Mouse (Mus musculus) CH12.LX (cell line): Measurements from ENCODE around the gene Rint1. TPM values are rescaled to one million over a fixed set of nuclear protein-coding genes. Genes with fewer than 3 reads are reported as not detected.
A peak's percentile ranks its signal among the peaks of the same experiment; 100 is the strongest.

ENCODE experiments used
- DNase-seq: peaks from one replicate; pipeline ENCODE4 v3.0.0-alpha.2; 2013; ENCODE audit errors: extremely low read depth
- H3K27ac ChIP-seq: 2 replicates; pipeline ENCODE4 v1.5.1; 2012; ENCODE audit warnings: low read depth, mild to moderate bottlenecking, control low read depth, moderate library complexity; ENCODE audit not compliant: insufficient read depth
- H3K27me3 ChIP-seq: replicated peaks from 2 replicates; pipeline ENCODE3; 2012; ENCODE audit warnings: inconsistent platforms
- H3K36me3 ChIP-seq, 2 experiments: replicated peaks in 1 of 2; 2 replicates each; pipeline versions ENCODE3 to v1.6.1; 2012; ENCODE audit warnings: inconsistent platforms in 1 of 2, low read length in 1 of 2, mild to moderate bottlenecking in 1 of 2, mixed read lengths in 1 of 2, moderate library complexity in 1 of 2; ENCODE audit not compliant: control insufficient read depth in 1 of 2, insufficient read depth in 1 of 2
- H3K4me1 ChIP-seq, 2 experiments: 2 replicates each; pipeline ENCODE4 v1.6.1; 2012; ENCODE audit warnings: inconsistent platforms in 1 of 2, moderate library complexity in 1 of 2; ENCODE audit not compliant: insufficient read depth in 2 of 2, control insufficient read depth in 1 of 2
- H3K4me2 ChIP-seq: 2 replicates; pipeline ENCODE4 v1.6.1; 2012; ENCODE audit warnings: low read depth, mild to moderate bottlenecking, control low read depth; ENCODE audit not compliant: poor library complexity, insufficient read depth, severe bottlenecking
- H3K4me3 ChIP-seq, 3 experiments: fragments of 150-350 bp in 1 of 3; sonication (generic) in 1 of 3; replicated peaks in 1 of 3; 2 replicates each; pipeline versions ENCODE3 to v1.5.1; 2011 to 2012; ENCODE audit warnings: low read depth in 2 of 3, low read length in 2 of 3, mild to moderate bottlenecking in 2 of 3, moderate library complexity in 2 of 3, control low read depth in 1 of 3, improper control_type of control experiment in 1 of 3, inconsistent platforms in 1 of 3, mixed read lengths in 1 of 3; ENCODE audit not compliant: poor library complexity in 1 of 3
- H3K79me2 ChIP-seq: replicated peaks from 2 replicates; pipeline ENCODE4 v1.6.1; 2012; ENCODE audit warnings: mild to moderate bottlenecking, moderate library complexity; ENCODE audit not compliant: control insufficient read depth, poor library complexity, insufficient read depth, severe bottlenecking; ENCODE audit errors: extremely low read depth
- H3K9ac ChIP-seq: 2 replicates; pipeline ENCODE4 v1.6.1; 2012; ENCODE audit warnings: low read depth, mild to moderate bottlenecking, control low read depth, moderate library complexity; ENCODE audit not compliant: insufficient read depth
- H3K9me3 ChIP-seq: replicated peaks from 2 replicates; pipeline ENCODE3; 2012; ENCODE audit warnings: low read length, inconsistent platforms, mixed read lengths
- BHLHE40 ChIP-seq: IDR thresholded peaks from 2 replicates; pipeline ENCODE4 v1.6.1; 2011; ENCODE audit warnings: mild to moderate bottlenecking, low read depth, low read length, improper control_type of control experiment
- CHD1 ChIP-seq: IDR thresholded peaks from 2 replicates; pipeline ENCODE4 v1.6.1; 2012; ENCODE audit warnings: low read depth, low read length, improper control_type of control experiment, inconsistent platforms
- CHD2 ChIP-seq: IDR thresholded peaks from 2 replicates; pipeline ENCODE4 v1.6.1; 2011; ENCODE audit warnings: low read length, improper control_type of control experiment
- CTCF ChIP-seq, 2 experiments: IDR thresholded peaks in 1 of 2; conservative IDR thresholded peaks in 1 of 2; 2 replicates each; pipeline ENCODE4 v1.5.1; 2011 to 2012; ENCODE audit warnings: low read depth in 2 of 2, low read length in 2 of 2, improper control_type of control experiment in 1 of 2, inconsistent platforms in 1 of 2, mild to moderate bottlenecking in 1 of 2, moderate library complexity in 1 of 2
- E2F4 ChIP-seq: IDR thresholded peaks from 2 replicates; pipeline ENCODE4 v1.6.1; 2011; ENCODE audit warnings: low read depth, low read length, improper control_type of control experiment; ENCODE audit not compliant: insufficient replicate concordance
- EP300 ChIP-seq: IDR thresholded peaks from 2 replicates; pipeline ENCODE4 v1.6.1; 2011; ENCODE audit warnings: low read length, improper control_type of control experiment
- ETS1 ChIP-seq: conservative IDR thresholded peaks from 2 replicates; pipeline ENCODE4 v1.6.1; 2012; ENCODE audit warnings: low read depth, mild to moderate bottlenecking, inconsistent platforms, low read length, improper control_type of control experiment, moderate library complexity
- GABPA ChIP-seq: IDR thresholded peaks from 2 replicates; pipeline ENCODE4 v1.6.1; 2012; ENCODE audit warnings: low read depth, low read length, improper control_type of control experiment, inconsistent platforms; ENCODE audit not compliant: insufficient replicate concordance
- HCFC1 ChIP-seq: IDR thresholded peaks from 2 replicates; pipeline ENCODE4 v1.6.1; 2012; ENCODE audit warnings: low read depth, mild to moderate bottlenecking, inconsistent platforms, low read length, improper control_type of control experiment
- IRF4 ChIP-seq: IDR thresholded peaks from 2 replicates; pipeline ENCODE4 v1.6.1; 2014; ENCODE audit warnings: low read depth, mild to moderate bottlenecking, inconsistent platforms, low read length, improper control_type of control experiment
- JUN ChIP-seq: IDR thresholded peaks from 2 replicates; pipeline ENCODE4 v1.6.1; 2011; ENCODE audit warnings: low read depth, mild to moderate bottlenecking, low read length, improper control_type of control experiment, moderate library complexity; ENCODE audit not compliant: insufficient read depth
- JUND ChIP-seq: conservative IDR thresholded peaks from 2 replicates; pipeline ENCODE4 v1.6.1; 2011; ENCODE audit warnings: low read depth, low read length, improper control_type of control experiment
- KAT2A ChIP-seq: IDR thresholded peaks from 2 replicates; pipeline ENCODE4 v1.6.1; 2012; ENCODE audit warnings: low read length, improper control_type of control experiment, inconsistent platforms; ENCODE audit not compliant: insufficient replicate concordance
- MAFK ChIP-seq: IDR thresholded peaks from 2 replicates; pipeline ENCODE4 v1.6.1; 2011; ENCODE audit warnings: low read length, improper control_type of control experiment; ENCODE audit not compliant: insufficient replicate concordance
- MAX ChIP-seq: IDR thresholded peaks from 2 replicates; pipeline ENCODE4 v1.6.1; 2011; ENCODE audit warnings: low read length, improper control_type of control experiment
- MAZ ChIP-seq: IDR thresholded peaks from 2 replicates; pipeline ENCODE4 v1.6.1; 2012; ENCODE audit warnings: low read depth, mild to moderate bottlenecking, inconsistent platforms, low read length, improper control_type of control experiment, moderate library complexity
- MEF2A ChIP-seq: IDR thresholded peaks from 2 replicates; pipeline ENCODE4 v1.6.1; 2014; ENCODE audit warnings: low read depth, mild to moderate bottlenecking, inconsistent platforms, low read length, improper control_type of control experiment, borderline replicate concordance
- MXI1 ChIP-seq: IDR thresholded peaks from 2 replicates; pipeline ENCODE4 v1.6.1; 2011; ENCODE audit warnings: mild to moderate bottlenecking, low read depth, low read length, improper control_type of control experiment
- MYC ChIP-seq: IDR thresholded peaks from 2 replicates; pipeline ENCODE4 v1.6.1; 2011; ENCODE audit warnings: low read depth, mild to moderate bottlenecking, improper control_type of control experiment, low read length
- NELFE ChIP-seq: IDR thresholded peaks from 2 replicates; pipeline ENCODE4 v1.6.1; 2011; ENCODE audit warnings: low read depth, low read length, improper control_type of control experiment
- NRF1 ChIP-seq: IDR thresholded peaks from 2 replicates; pipeline ENCODE4 v1.6.1; 2014; ENCODE audit warnings: low read depth, mild to moderate bottlenecking, inconsistent platforms, low read length, improper control_type of control experiment, moderate library complexity
- PAX5 ChIP-seq: IDR thresholded peaks from 2 replicates; pipeline ENCODE4 v1.6.1; 2012; ENCODE audit warnings: low read length, inconsistent platforms, mixed read lengths
- POLR2A ChIP-seq: IDR thresholded peaks from 2 replicates; pipeline ENCODE4 v1.6.1; 2011; ENCODE audit warnings: low read depth, mild to moderate bottlenecking, improper control_type of control experiment, low read length
- POLR2AphosphoS2 ChIP-seq: IDR thresholded peaks from 2 replicates; pipeline ENCODE4 v1.6.1; 2011; ENCODE audit warnings: low read depth, low read length, improper control_type of control experiment
- RAD21 ChIP-seq: IDR thresholded peaks from 2 replicates; pipeline ENCODE4 v1.6.1; 2011; ENCODE audit warnings: low read depth, mild to moderate bottlenecking, low read length, improper control_type of control experiment, moderate library complexity
- RCOR1 ChIP-seq: conservative IDR thresholded peaks from 2 replicates; pipeline ENCODE4 v1.6.1; 2012; ENCODE audit warnings: low read depth, mild to moderate bottlenecking, inconsistent platforms, low read length, improper control_type of control experiment
- SIN3A ChIP-seq: IDR thresholded peaks from 2 replicates; pipeline ENCODE4 v1.6.1; 2012; ENCODE audit warnings: low read length, improper control_type of control experiment, inconsistent platforms
- SMC3 ChIP-seq: IDR thresholded peaks from 2 replicates; pipeline ENCODE4 v1.6.1; 2011; ENCODE audit warnings: low read depth, low read length, improper control_type of control experiment
- TBP ChIP-seq: conservative IDR thresholded peaks from 2 replicates; pipeline ENCODE4 v1.6.1; 2011; ENCODE audit warnings: low read depth, low read length, improper control_type of control experiment
- TCF12 ChIP-seq: IDR thresholded peaks from 2 replicates; pipeline ENCODE4 v1.6.1; 2014; ENCODE audit warnings: low read depth, mild to moderate bottlenecking, inconsistent platforms, low read length, improper control_type of control experiment
- UBTF ChIP-seq: IDR thresholded peaks from 2 replicates; pipeline ENCODE4 v1.6.1; 2012; ENCODE audit warnings: low read depth, mild to moderate bottlenecking, inconsistent platforms, low read length, improper control_type of control experiment, moderate library complexity
- USF1 ChIP-seq: IDR thresholded peaks from 2 replicates; pipeline ENCODE4 v1.6.1; 2014; ENCODE audit warnings: low read depth, mild to moderate bottlenecking, inconsistent platforms, low read length, improper control_type of control experiment
- USF2 ChIP-seq: conservative IDR thresholded peaks from 2 replicates; pipeline ENCODE4 v1.6.1; 2011; ENCODE audit warnings: low read depth, low read length, improper control_type of control experiment
- ZC3H11A ChIP-seq: IDR thresholded peaks from 2 replicates; pipeline ENCODE4 v1.6.1; 2012; ENCODE audit warnings: low read depth, mild to moderate bottlenecking, inconsistent platforms, low read length, improper control_type of control experiment
- ZKSCAN1 ChIP-seq: IDR thresholded peaks from 2 replicates; pipeline ENCODE4 v1.6.1; 2012; ENCODE audit warnings: low read depth, inconsistent platforms, low read length, improper control_type of control experiment, borderline replicate concordance
- ZMIZ1 ChIP-seq: IDR thresholded peaks from 2 replicates; pipeline ENCODE4 v1.6.1; 2012; ENCODE audit warnings: low read depth, mild to moderate bottlenecking, inconsistent platforms, low read length, improper control_type of control experiment
- ZNF384 ChIP-seq: IDR thresholded peaks from 2 replicates; pipeline ENCODE4 v1.6.1; 2012; ENCODE audit warnings: low read depth, low read length, improper control_type of control experiment, inconsistent platforms
- dilution Hi-C: fragments of 300-500 bp; cut with MboI; formaldehyde crosslinking; loops from 2 replicates; pipeline ENCODE4 v1.14.3; 2020; ENCODE audit warnings: low sequenced_read_pairs; ENCODE audit not compliant: extremely low pct_unique_long_range_greater_than_20kb, extremely low pct_ligation_motif_present
- in situ Hi-C: fragments of 300-500 bp; cut with MboI; formaldehyde crosslinking; loops from 3 replicates; pipeline ENCODE4 v1.14.3; 2019; ENCODE audit warnings: low sequenced_read_pairs, low pct_ligation_motif_present, low pct_unique_long_range_greater_than_20kb, mixed read lengths
- polyA plus RNA-seq: library from polyadenylated mRNA; unstranded; fragments of >175 nt; gene quantifications from 2 replicates; pipeline ENCODE4 v1.2.1, GENCODE M21; 2012; ENCODE audit warnings: low read depth; ENCODE audit not compliant: insufficient read length
- total RNA-seq, 2 experiments: library from RNA; depleted of rRNA; stranded (reverse); fragments of 300-350 nt in 1 of 2; fragments of >200 nt in 1 of 2; gene quantifications; 2 replicates each; pipeline ENCODE4 v1.2.3; 2012 to 2014

The Rint1 gene
- total and polyA plus RNA-seq, 3 experiments: 14.7 to 17.6 (median 16.2) TPM

GRCm38 (mm10) chr5:23850345-23851159 is 63.0 kb downstream of the Rint1 start:
- DNase-seq: peak; percentile 88
- dilution Hi-C loops (no loop called here), in situ Hi-C loops (loop anchor here (10.0 kb wide), 1 partner anchor 314 kb away; the partner anchor contains the start of gene Nupl2)
- peak overlapping the region; percentile 54; the same call in 1 of the 2 replicates for H3K27ac ChIP-seq
- peaks cover 30 to 33% of the 10 kb centered on the region in 2 experiments for H3K36me3 ChIP-seq
- peak overlapping the region; percentile 61 for H3K4me2 ChIP-seq
- peak overlapping the region; percentile 76 to 98 (median 85) for H3K4me3 ChIP-seq
- H3K27me3 ChIP-seq: no peaks in the 10 kb centered on the region
- peaks cover 5% of the 10 kb centered on the region for H3K9me3 ChIP-seq
- H3K79me2 ChIP-seq: peaks cover 27% of the 10 kb centered on the region
- peak overlapping the region; percentile 99 for H3K9ac ChIP-seq
- H3K4me1 ChIP-seq: peaks cover 0 to 30% of the 10 kb centered on the region in 2 experiments; a peak in 3 of 4 replicates
- TF ChIP-seq ETS1: no peak
- TF ChIP-seq PAX5: no peak
- TF ChIP-seq MAZ: peak; percentile 85; the same call in 1 of the 2 replicates
- TF ChIP-seq USF2: no peak
- TF ChIP-seq RAD21: peak; percentile 42
- TF ChIP-seq ZKSCAN1: no peak
- peak; percentile 95 for TF ChIP-seq MYC
- TF ChIP-seq E2F4: peak; percentile 57; the same call in 1 of the 2 replicates
- TF ChIP-seq CTCF (conservative IDR thresholded peaks at IDR 0.05 in 1 of 2, IDR thresholded peaks at IDR 0.05 in 1 of 2; ENCODE audit: low read depth in 2 of 2, low read length in 2 of 2): peak; percentile 15 to 73; a peak in 3 of 4 replicates
- TF ChIP-seq CHD1: peak; percentile 63; the same call in 1 of the 2 replicates
- TF ChIP-seq CHD2: no peak
- no peak for TF ChIP-seq POLR2AphosphoS2
- TF ChIP-seq ZNF384: no peak
- TF ChIP-seq USF1: peak; percentile 4; the same call in 1 of the 2 replicates
- TF ChIP-seq NELFE: peak; percentile 84
- TF ChIP-seq JUN: no peak
- TF ChIP-seq IRF4: peak; percentile 57; the same call in 1 of the 2 replicates
- TF ChIP-seq MAFK: no peak
- TF ChIP-seq SIN3A: peak; percentile 56; the same call in 1 of the 2 replicates
- TF ChIP-seq NRF1: no peak
- TF ChIP-seq ZC3H11A: no peak
- TF ChIP-seq BHLHE40: peak; percentile 6; the same call in 1 of the 2 replicates
- peak; percentile 96 for TF ChIP-seq MXI1
- TF ChIP-seq SMC3: peak; percentile 45; the same call in 1 of the 2 replicates
- 0 out of 2 replicates have a peak, but pooled peaks have one; percentile 49 for TF ChIP-seq KAT2A
- TF ChIP-seq JUND: no peak
- TF ChIP-seq POLR2A: peak; percentile 83
- peak; percentile 69 for TF ChIP-seq TBP
- TF ChIP-seq GABPA: no peak
- no peak for TF ChIP-seq EP300
- peak; percentile 69 for TF ChIP-seq TCF12
- peak; percentile 95 for TF ChIP-seq MAX
- no peak for TF ChIP-seq RCOR1
- peak; percentile 73 for TF ChIP-seq HCFC1
- TF ChIP-seq ZMIZ1: peak; percentile 58; the same call in 1 of the 2 replicates
- TF ChIP-seq MEF2A: 0 out of 2 replicates have a peak, but pooled peaks have one; percentile 60
- TF ChIP-seq UBTF: no peak
